Mouse (Mus musculus) hindbrain, embryonic 13.5 days (tissue): ENCODE results near the gene Wfs1. TPM values are rescaled to one million over a fixed set of nuclear protein-coding genes. Genes with fewer than 3 reads are reported as not detected.
"Not testable (repeated sequence)": the region's sequence is repeated elsewhere in the genome, so short reads cannot be mapped to it uniquely, and the experiment has no call there.

Experiments used
- ATAC-seq: fragments of 200-750 bp; cut with Nextera tagmentation; 2 replicates; pipeline ENCODE4 v1.8.0; 2017; ENCODE audit warnings: moderate TSS enrichment; ENCODE audit not compliant: low FRiP score
- H3K27ac ChIP-seq: fragments of 300-500 bp; sonication (generic); 2 replicates; pipeline ENCODE4 v1.5.1; 2015; ENCODE audit warnings: inconsistent platforms, mild to moderate bottlenecking, moderate library complexity
- H3K27me3 ChIP-seq: fragments of 300-500 bp; sonication (generic); 2 replicates; pipeline ENCODE4 v1.6.1; 2015; ENCODE audit warnings: mild to moderate bottlenecking, inconsistent platforms
- H3K36me3 ChIP-seq: fragments of 300-500 bp; sonication (generic); 2 replicates; pipeline ENCODE4 v1.6.1; 2015; ENCODE audit warnings: mild to moderate bottlenecking, inconsistent platforms
- H3K4me1 ChIP-seq: fragments of 300-500 bp; sonication (generic); replicated peaks from 2 replicates; pipeline ENCODE4 v1.6.1; 2015; ENCODE audit warnings: inconsistent platforms
- H3K4me2 ChIP-seq: fragments of 300-500 bp; sonication (generic); 2 replicates; pipeline ENCODE4 v1.6.1; 2015; ENCODE audit warnings: inconsistent platforms, mild to moderate bottlenecking, moderate library complexity
- H3K4me3 ChIP-seq: fragments of 300-500 bp; sonication (generic); 2 replicates; pipeline ENCODE4 v1.5.1; 2015; ENCODE audit warnings: mild to moderate bottlenecking, inconsistent platforms
- H3K9ac ChIP-seq: fragments of 300-500 bp; sonication (generic); 2 replicates; pipeline ENCODE4 v1.6.1; 2015; ENCODE audit warnings: mild to moderate bottlenecking, inconsistent platforms
- H3K9me3 ChIP-seq: fragments of 300-500 bp; sonication (generic); 2 replicates; pipeline ENCODE4 v1.6.1; 2016; ENCODE audit warnings: inconsistent platforms
- WGBS: fragments of 180-500 bp; shearing (Covaris S2); methylation state at CpG from one replicate; pipeline ENCODE4 v1.1.7; 2015; 5-methylcytosine and 5-hydroxymethylcytosine counted together
- polyA plus RNA-seq: library from polyadenylated mRNA; unstranded; fragments of >200 nt; fragmentation: Nextera tagmentation; extraction: Ambion mirVana; gene quantifications from 2 replicates; pipeline ENCODE4 v1.2.1, GENCODE M21; 2015

Wfs1 gene
- polyA plus RNA-seq, 1 experiment from 2014 or later = 6.0 TPM

DNA sequence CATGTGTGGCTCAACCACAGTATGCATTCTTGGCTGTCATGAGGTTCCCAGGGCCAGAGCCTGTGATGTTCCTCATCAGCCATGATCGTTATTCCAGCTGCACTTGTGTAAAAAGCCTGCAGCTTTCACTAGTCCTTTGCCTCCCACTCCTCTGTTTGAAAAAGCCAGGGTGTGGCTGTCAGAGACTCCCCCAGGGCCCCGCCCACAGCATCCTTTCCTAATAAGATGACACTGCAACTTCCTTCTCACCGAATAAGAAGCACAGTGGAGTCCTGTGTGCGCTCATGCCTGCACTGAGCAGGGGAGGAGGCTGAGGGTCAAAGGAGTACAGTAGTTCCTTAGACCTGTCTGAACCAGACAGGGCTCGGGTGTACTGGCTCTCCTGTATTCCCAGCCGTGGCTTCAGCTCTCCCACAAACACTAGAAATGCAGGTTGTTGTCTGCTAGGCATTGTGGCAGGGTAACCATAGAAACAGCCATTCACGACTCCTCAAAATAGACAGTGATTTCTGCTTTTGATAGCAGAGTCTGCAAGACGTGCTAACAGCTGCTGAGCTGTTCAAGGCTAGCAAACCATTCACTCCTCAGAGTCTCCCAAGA is 43.8 kb downstream of the Wfs1 start:
- Histone ChIP-seq H3K4me3 (no peak overlapping the region), H3K27me3 (peaks cover 9% of the 10 kb centered on the region; the same call in 1 of the 2 replicates), H3K9ac (peak overlapping the region; percentile 46; the same call in 1 of the 2 replicates), H3K27ac (peak overlapping the region; percentile 71), H3K9me3 (no peaks in the 10 kb centered on the region), H3K4me1 (peaks cover 19% of the 10 kb centered on the region), H3K36me3 (peaks cover 8% of the 10 kb centered on the region; the same call in 1 of the 2 replicates), H3K4me2 (no peak overlapping the region)
- ATAC-seq = peak; percentile 29; the same call in 1 of the 2 replicates
- 35% methylated on average over 8 of the region's 8 CpGs for WGBS

DNA sequence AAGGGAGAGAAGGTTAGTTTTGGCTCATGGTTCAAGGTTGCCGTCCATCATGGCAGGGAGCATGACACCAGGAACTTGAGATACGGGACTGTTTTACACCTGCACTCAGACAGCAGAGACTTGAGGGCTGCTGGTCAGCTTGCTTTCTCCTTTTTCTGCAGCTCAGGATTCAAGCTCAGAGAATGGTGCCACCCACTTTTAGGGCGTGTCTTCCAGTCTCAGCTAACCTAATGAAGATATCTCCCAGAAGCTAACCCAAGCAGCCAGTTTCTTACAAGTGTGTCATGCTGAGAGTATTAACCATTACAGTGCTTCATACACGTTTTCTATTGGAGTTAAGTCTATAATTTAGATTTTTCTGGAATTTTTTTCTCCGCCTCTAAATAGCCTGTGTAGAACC is 44.5 kb downstream of the Wfs1 start:
- H3K9me3 ChIP-seq = no peaks in the 10 kb centered on the region
- no peak overlapping the region for H3K4me2 ChIP-seq
- H3K4me1 ChIP-seq = peaks cover 19% of the 10 kb centered on the region
- H3K4me3 ChIP-seq = no peak overlapping the region
- peak overlapping the region; percentile 71 for H3K27ac ChIP-seq
- peaks cover 9% of the 10 kb centered on the region; the same call in 1 of the 2 replicates for H3K27me3 ChIP-seq
- peaks cover 8% of the 10 kb centered on the region; the same call in 1 of the 2 replicates for H3K36me3 ChIP-seq
- H3K9ac ChIP-seq = peak overlapping the region; percentile 46; the same call in 1 of the 2 replicates
- no peak for ATAC-seq
- whole genome bisulfite sequencing = 75% methylated on average over 5 of the region's 5 CpGs

DNA sequence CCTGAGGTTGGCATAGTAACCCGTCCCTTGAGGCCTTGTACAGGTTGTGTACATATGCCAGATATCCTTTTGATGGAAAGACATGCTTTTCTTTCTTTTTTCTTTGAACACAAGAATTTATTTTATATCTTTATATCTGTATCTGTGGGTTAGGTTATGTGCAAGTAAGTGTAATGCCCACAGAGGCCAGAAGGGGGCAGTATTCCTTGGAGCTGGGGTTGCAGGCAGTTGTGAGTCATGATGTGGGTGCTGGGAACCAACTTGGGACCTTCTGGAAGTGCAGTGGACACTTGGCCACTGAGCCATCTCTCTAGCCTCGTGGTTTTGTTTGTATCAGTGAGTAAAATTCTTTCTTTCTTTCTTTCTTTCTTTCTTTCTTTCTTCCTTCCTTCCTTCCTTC is 46.6 kb downstream of the Wfs1 start:
- H3K9me3 ChIP-seq = no peaks in the 10 kb centered on the region
- 98% methylated on average over 2 of the region's 2 CpGs for WGBS
- no peak overlapping the region for H3K4me2 ChIP-seq
- peaks cover 6% of the 10 kb centered on the region; the same call in 1 of the 2 replicates for H3K27me3 ChIP-seq
- no peak overlapping the region for H3K27ac ChIP-seq
- peaks cover 19% of the 10 kb centered on the region for H3K4me1 ChIP-seq
- no peaks in the 10 kb centered on the region for H3K36me3 ChIP-seq
- H3K9ac ChIP-seq = no peak overlapping the region
- ATAC-seq = no peak
- H3K4me3 ChIP-seq = no peak overlapping the region

DNA sequence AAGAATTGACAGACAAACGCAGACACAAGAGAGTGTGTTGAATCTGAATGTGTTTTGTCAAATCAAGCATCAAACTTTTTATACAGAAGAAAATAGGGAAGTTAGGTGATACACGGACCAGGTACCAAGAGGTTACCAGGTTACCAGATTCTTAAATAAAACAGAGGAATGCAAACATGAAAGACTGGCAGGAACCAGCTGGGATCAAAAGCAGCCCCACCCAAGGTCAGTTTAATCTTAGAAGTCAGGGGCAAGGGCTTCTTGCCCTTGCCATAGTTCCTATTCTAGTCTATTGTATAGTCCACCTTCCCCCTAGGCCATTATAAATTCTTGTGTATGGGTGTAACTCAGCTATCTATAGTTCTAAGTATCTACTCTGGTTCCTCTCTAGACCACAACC is 50.0 kb downstream of the Wfs1 start:
- H3K36me3 ChIP-seq = not testable (repeated sequence)
- WGBS = 87% methylated on average over 2 of the region's 2 CpGs

DNA sequence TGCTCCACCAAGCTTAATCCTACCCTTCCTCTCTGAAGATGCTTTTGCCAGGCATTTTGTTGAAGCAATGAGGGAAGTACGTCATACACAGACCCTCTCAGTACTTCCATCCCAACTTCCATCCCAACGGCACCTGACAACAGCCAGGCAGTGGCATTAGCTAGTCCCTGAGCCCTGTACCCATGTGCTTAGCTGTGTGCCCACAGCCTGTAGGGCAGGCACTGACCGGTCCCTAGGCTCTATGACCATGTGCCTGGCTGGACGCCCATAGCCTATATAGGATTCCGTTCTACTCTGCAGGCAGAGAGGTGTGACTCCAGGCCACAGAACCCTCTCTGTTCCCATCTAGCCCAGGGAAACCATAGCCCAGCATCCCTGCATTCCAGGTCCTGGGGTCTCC is 51.0 kb downstream of the Wfs1 start:
- WGBS = 94% methylated on average over 5 of the region's 5 CpGs
- ATAC-seq = no peak
- Histone ChIP-seq H3K4me2 (no peak overlapping the region), H3K27me3 (no peaks in the 10 kb centered on the region; the same call in 1 of the 2 replicates), H3K4me3 (no peak overlapping the region), H3K9me3 (no peaks in the 10 kb centered on the region), H3K4me1 (peaks cover 22% of the 10 kb centered on the region), H3K36me3 (no peaks in the 10 kb centered on the region), H3K9ac (no peak overlapping the region), H3K27ac (no peak overlapping the region)

More for the DNA sequence above, 50.0 kb downstream of the Wfs1 start:
- peaks cover 22% of the 10 kb centered on the region for H3K4me1 ChIP-seq
- not testable (repeated sequence) for H3K27ac ChIP-seq, H3K4me3 ChIP-seq, H3K27me3 ChIP-seq, H3K4me2 ChIP-seq, H3K9ac ChIP-seq, H3K9me3 ChIP-seq, ATAC-seq

DNA sequence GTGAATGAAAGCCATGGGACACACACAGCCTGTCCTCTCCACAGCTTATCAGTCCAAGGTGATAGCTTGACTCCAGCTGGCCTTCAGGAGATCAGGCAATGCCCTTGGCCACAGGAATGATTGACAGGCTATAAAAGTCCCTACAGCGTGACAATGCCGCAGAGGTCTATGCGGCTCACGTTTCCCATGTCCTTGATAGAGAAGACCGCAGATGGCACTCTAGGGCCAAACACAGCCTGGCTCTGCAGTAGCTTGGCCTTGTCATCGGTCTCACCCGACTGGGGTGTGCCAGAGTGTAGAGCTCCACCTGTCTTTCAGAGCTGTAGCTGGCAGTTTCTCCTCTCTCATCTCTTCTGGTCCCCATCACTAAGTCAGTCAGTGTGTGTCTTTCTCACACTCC is 52.5 kb downstream of the Wfs1 start:
- Histone ChIP-seq H3K9ac (no peak overlapping the region), H3K4me2 (no peak overlapping the region), H3K27me3 (no peaks in the 10 kb centered on the region), H3K27ac (peak overlapping the region; percentile 76), H3K4me3 (no peak overlapping the region), H3K36me3 (peaks cover 4% of the 10 kb centered on the region), H3K4me1 (peaks cover 22% of the 10 kb centered on the region), H3K9me3 (no peaks in the 10 kb centered on the region)
- ATAC-seq = no peak
- WGBS = 73% methylated on average over 7 of the region's 7 CpGs

DNA sequence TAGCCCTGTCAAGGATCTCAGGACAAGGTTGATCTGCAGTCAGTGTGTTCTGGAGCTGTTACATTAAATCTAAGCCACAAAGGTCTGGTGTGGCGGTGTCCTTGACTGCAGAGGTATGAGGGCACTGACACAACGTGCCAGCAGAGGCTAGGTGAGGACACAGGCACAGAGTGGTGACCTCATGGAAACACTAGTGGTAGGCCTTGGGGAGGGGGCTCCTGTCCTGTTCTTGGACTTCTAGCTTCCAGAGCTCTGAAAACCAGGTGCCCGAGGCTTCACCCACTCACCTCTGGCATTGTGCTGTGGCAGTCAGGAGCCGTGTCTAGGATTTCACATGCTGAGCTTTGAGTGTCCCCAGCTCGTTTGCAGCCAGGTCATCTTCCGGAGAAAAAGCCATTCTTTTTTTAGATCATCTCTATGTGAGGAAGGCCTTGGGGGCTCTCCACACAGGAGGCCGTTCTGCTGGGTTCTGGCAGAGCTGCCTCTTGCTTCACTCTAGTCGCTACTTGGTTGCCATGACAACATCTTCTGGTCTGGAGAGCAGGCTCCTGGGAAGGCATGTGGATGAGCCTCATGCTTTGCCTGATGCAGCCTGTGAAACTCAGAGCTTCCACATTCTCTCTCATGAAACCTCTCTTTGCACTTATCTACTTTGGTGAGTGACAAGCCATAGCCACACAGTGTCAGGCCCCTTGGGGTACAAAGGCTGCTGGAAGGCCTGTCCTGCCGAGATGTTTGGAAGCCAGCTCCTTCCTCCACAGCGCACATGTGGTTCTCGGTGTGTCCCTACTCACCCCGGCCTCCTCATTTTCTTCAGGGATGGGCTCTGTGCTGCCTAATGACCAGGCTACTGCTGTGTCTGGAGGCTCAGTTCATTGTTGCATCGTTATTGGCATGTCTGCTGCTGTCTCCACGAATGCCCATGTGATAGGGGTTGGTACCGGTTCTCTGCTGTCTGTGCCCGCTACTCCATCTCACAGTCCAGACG is 53.2 kb downstream of the Wfs1 start:
- Histone ChIP-seq H3K4me3 (no peak overlapping the region), H3K9me3 (no peaks in the 10 kb centered on the region), H3K27ac (peak overlapping the region; percentile 76), H3K9ac (0 out of 2 replicates have a peak overlapping the region, but pooled peaks have one; percentile 6), H3K36me3 (peaks cover 11% of the 10 kb centered on the region), H3K4me1 (peaks cover 22% of the 10 kb centered on the region), H3K4me2 (no peak overlapping the region), H3K27me3 (no peaks in the 10 kb centered on the region)
- peak; percentile 86; the same call in 1 of the 2 replicates for ATAC-seq
- WGBS = 53% methylated on average over 17 of the region's 17 CpGs

DNA sequence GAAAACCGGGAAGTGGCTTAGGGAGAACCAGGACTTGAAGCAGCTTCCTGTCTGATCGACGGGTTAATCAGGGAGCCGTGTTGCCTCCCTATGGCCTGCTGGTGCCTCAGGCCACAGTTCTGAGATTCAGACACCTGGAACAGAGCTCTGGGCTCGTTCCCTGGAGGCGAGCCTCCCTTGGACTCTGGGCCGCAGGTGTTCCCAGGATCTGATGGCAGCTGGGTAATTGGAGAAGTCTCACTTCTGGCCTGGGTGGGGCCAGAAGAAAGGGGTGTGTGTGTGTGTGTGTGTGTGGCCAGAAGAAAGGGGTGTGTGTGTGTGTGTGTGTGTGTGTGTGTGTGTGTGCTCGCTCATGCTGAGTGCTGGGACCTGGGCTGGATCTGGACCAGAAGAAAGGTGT is 55.6 kb downstream of the Wfs1 start:
- peaks cover 27% of the 10 kb centered on the region for H3K36me3 ChIP-seq
- no peak for ATAC-seq
- H3K4me2 ChIP-seq = no peak overlapping the region
- H3K27ac ChIP-seq = no peak overlapping the region
- no peaks in the 10 kb centered on the region for H3K27me3 ChIP-seq
- no peaks in the 10 kb centered on the region for H3K9me3 ChIP-seq
- no peak overlapping the region for H3K4me3 ChIP-seq
- H3K4me1 ChIP-seq = peaks cover 22% of the 10 kb centered on the region
- 66% methylated on average over 8 of the region's 8 CpGs for WGBS
- H3K9ac ChIP-seq = no peak overlapping the region

DNA sequence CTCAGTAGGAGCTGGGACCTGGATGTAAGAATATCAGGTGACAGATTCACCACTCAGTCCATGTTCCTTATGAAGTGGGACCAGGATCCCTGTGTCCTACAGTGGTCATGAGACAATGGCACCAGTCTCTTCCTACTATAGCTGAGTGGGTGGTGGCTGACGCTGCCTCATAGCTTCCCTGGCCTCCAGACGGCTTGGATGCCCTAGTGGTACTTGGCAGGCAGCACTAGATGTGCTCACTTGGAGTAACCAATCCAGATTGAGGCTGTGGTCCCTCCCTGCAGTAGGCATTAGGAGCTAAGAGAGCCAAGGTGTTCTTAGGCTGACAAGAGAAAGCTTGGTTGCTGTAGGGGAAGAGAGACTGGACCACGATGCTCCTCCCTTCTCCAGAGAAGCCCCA is 59.6 kb downstream of the Wfs1 start:
- Histone ChIP-seq H3K27ac (no peak overlapping the region), H3K9me3 (no peaks in the 10 kb centered on the region), H3K4me2 (no peak overlapping the region), H3K36me3 (peaks cover 34% of the 10 kb centered on the region), H3K27me3 (no peaks in the 10 kb centered on the region), H3K4me3 (no peak overlapping the region), H3K9ac (no peak overlapping the region), H3K4me1 (no peaks in the 10 kb centered on the region)
- WGBS = 81% methylated on average over 3 of the region's 3 CpGs
- ATAC-seq = no peak

DNA sequence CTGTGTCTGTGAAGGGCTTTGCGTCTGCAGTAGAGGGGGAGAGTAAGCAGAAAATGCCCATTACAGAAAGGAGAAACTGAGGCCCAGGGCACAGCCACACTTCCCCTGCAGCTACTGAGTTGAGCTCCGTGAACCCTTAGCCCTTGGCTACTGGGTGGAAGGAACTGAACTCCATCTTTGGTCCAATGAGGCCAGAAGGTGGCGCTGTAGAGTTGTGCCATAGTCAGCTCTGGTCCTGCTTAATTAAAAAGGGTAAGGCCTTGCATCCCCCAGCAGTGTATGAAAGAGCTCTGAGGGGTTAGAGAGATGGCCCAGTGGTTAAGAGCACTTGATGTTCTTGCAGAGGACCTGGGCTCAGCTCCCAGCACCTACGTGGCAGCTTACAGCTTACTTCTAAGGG is 60.3 kb downstream of the Wfs1 start:
- WGBS = 49% methylated on average over 4 of the region's 4 CpGs
- no peak overlapping the region for H3K27ac ChIP-seq
- H3K9me3 ChIP-seq = no peaks in the 10 kb centered on the region
- no peak overlapping the region for H3K4me3 ChIP-seq
- peaks cover 34% of the 10 kb centered on the region for H3K36me3 ChIP-seq
- peaks cover 5% of the 10 kb centered on the region for H3K4me1 ChIP-seq
- no peaks in the 10 kb centered on the region for H3K27me3 ChIP-seq
- no peak overlapping the region for H3K9ac ChIP-seq
- no peak for ATAC-seq
- no peak overlapping the region for H3K4me2 ChIP-seq

DNA sequence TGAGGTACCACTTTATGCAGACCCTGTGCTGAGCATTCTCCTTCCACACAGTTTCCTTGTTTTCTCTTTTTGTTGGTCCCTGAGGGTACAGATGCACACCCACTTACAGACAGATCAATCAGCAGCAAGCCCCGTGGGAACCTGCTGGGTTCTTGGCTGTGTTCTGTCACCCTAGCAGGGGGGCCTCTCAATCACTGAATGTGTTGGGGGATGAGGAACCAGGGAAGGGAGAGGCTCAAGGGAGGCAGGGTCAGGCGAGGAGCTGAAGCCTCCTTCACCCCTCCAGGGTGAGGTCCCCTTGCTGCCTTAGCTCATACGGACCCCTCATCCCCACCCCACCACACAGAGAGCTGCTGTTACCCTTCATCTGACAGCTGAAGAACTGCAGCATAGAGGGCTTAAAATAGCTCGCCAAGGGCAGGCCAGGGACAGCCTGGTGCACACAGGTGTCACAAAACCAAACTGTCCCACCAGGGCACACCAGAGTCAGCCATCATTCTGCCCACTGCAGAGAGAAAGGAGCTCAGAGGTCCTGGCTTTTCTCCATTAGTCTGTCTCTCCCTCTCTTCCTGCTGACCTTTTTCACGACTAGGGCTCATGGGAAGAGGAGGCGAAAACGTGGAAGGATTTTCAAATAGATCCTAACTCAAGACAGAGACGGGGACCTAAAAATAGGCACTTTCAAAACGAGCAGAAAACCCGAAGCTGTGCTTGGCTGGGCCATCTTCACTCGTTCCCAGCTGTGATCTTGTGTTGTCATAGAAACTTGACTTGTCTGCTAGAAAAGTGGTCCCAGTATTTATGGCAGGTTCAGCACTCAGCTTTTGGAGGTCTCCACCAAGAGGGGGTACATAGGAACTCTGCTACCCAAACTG is 64.9 kb downstream of the Wfs1 start:
- Histone ChIP-seq H3K4me2 (no peak overlapping the region), H3K27me3 (no peaks in the 10 kb centered on the region), H3K27ac (no peak overlapping the region), H3K4me1 (peaks cover 11% of the 10 kb centered on the region), H3K9me3 (no peaks in the 10 kb centered on the region), H3K9ac (no peak overlapping the region), H3K4me3 (no peak overlapping the region), H3K36me3 (peaks cover 14% of the 10 kb centered on the region)
- no peak for ATAC-seq
- 49% methylated on average over 11 of the region's 11 CpGs for WGBS

DNA sequence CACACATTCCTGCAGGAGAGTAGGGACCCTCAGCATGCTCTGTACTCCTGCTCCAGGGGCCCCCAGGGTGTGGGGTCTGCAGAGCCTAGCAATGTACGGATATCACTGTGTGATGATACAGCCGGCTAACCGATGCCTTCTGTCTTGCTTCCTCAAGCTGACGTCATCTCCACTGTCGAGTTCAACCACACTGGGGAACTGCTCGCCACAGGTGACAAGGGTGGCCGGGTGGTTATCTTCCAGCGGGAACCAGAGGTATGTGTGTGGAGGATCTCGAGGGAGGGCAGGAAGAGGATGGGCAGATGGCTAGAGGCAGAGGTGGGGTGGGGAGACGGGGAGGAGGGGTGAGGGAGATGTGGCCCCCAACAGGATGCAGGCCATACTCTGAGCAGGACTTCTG is 66.2 kb downstream of the Wfs1 start:
- H3K36me3 ChIP-seq = peaks cover 1% of the 10 kb centered on the region; the same call in 1 of the 2 replicates
- no peak overlapping the region for H3K27ac ChIP-seq
- ATAC-seq = no peak
- no peak overlapping the region for H3K9ac ChIP-seq
- no peak overlapping the region for H3K4me3 ChIP-seq
- H3K4me1 ChIP-seq = peaks cover 22% of the 10 kb centered on the region
- no peaks in the 10 kb centered on the region for H3K27me3 ChIP-seq
- no peak overlapping the region for H3K4me2 ChIP-seq
- H3K9me3 ChIP-seq = no peaks in the 10 kb centered on the region
- WGBS = 82% methylated on average over 10 of the region's 10 CpGs
